Mouse (Mus musculus) small intestine, adult 2 months (tissue): Measurements from ENCODE around the gene Eif6. TPM values are rescaled to one million over a fixed set of nuclear protein-coding genes. Genes with fewer than 3 reads are reported as not detected.
"Not testable (repeated sequence)": the region's sequence is repeated elsewhere in the genome, so short reads cannot be mapped to it uniquely, and the experiment has no call there.

Experiments
- H3K27ac ChIP-seq: fragments of 200-500 bp; 2 replicates; pipeline ENCODE4 v1.5.1; 2012; ENCODE audit warnings: low read depth, low read length, control low read depth, inconsistent platforms; ENCODE audit not compliant: insufficient read depth
- H3K27me3 ChIP-seq: fragments of 200-500 bp; 2 replicates; pipeline ENCODE4 v1.6.1; 2012; ENCODE audit warnings: mild to moderate bottlenecking, moderate library complexity, low read length, inconsistent platforms; ENCODE audit not compliant: control insufficient read depth, insufficient read depth
- H3K36me3 ChIP-seq: fragments of 200-500 bp; 2 replicates; pipeline ENCODE4 v1.6.1; 2012; ENCODE audit warnings: mild to moderate bottlenecking, low read length, control low read depth, inconsistent platforms; ENCODE audit not compliant: control insufficient read depth, insufficient read depth
- H3K4me1 ChIP-seq: fragments of 200-500 bp; 2 replicates; pipeline ENCODE4 v1.6.1; 2012; ENCODE audit warnings: low read length, inconsistent platforms, mixed read lengths; ENCODE audit not compliant: control insufficient read depth, insufficient read depth, insufficient read length
- H3K4me3 ChIP-seq: fragments of 200-500 bp; 2 replicates; pipeline ENCODE4 v1.5.1; 2012; ENCODE audit warnings: low read depth, mild to moderate bottlenecking, control low read depth, inconsistent platforms, low read length, moderate library complexity
- CTCF ChIP-seq: fragments of 200-500 bp; IDR thresholded peaks from 2 replicates; pipeline ENCODE4 v1.5.1; 2012; ENCODE audit warnings: low read depth, mild to moderate bottlenecking, control low read depth, inconsistent platforms, low read length, moderate library complexity, mixed read lengths; ENCODE audit not compliant: insufficient replicate concordance, insufficient read length; ENCODE audit errors: extremely low read depth
- POLR2A ChIP-seq: fragments of 200-500 bp; IDR thresholded peaks from 2 replicates; pipeline ENCODE4 v1.6.1; 2012; ENCODE audit warnings: low read depth, mild to moderate bottlenecking, control low read depth, inconsistent platforms, low read length, moderate library complexity
- WGBS: fragments of 180-500 bp; shearing (Covaris S2); methylation state at CpG from one replicate; pipeline ENCODE4 v1.1.7; 2018; 5-methylcytosine and 5-hydroxymethylcytosine counted together
- polyA plus RNA-seq: library from polyadenylated mRNA; depleted of rRNA; stranded (reverse); fragments of >200 nt; gene quantifications from 2 replicates; pipeline ENCODE4 v1.2.3, GENCODE M21; 2012

Eif6 gene
- polyA plus RNA-seq, 1 experiment = 467 TPM

GRCm38 (mm10) chr2:155838961-155839360 is 12.2 kb upstream of the Eif6 start:
- no peaks in the 10 kb centered on the region for H3K36me3 ChIP-seq
- 85% methylated on average over 4 of the region's 4 CpGs for WGBS
- H3K27me3 ChIP-seq = no peaks in the 10 kb centered on the region
- peaks cover 16% of the 10 kb centered on the region for H3K4me1 ChIP-seq
- H3K27ac ChIP-seq = no peak overlapping the region
- H3K4me3 ChIP-seq = no peak overlapping the region
- no peak for TF ChIP-seq POLR2A
- no peak for TF ChIP-seq CTCF

- no peak for TF ChIP-seq POLR2A
- no peak for TF ChIP-seq CTCF
- WGBS = 19% methylated on average over 3 of the region's 3 CpGs
Measured at GRCm38 (mm10) chr2:155837961-155838360, 11.2 kb upstream of the Eif6 start.

GRCm38 (mm10) chr2:155834732-155835131 is 8.0 kb upstream of the Eif6 start, which contains the start of gene Fam83c:
TSS of gene Fam83c (minus strand) at chr2:155834854.
- H3K27ac ChIP-seq = no peak within 1 kb of the TSS
- peak within 1 kb of the TSS; percentile 7; the same call in 1 of the 2 replicates for H3K4me3 ChIP-seq
- TF ChIP-seq CTCF = no peak
- no peaks in the 10 kb centered on the region for H3K27me3 ChIP-seq
- WGBS = 29% methylated on average over 9 of the region's 9 CpGs
- H3K4me1 ChIP-seq = peaks cover 23% of the 10 kb centered on the region
- H3K36me3 ChIP-seq = no peaks in the 10 kb centered on the region

More at GRCm38 (mm10) chr2:155837961-155838360, 11.2 kb upstream of the Eif6 start:
- Histone ChIP-seq H3K4me3 (no peak overlapping the region), H3K27ac (no peak overlapping the region), H3K36me3 (no peaks in the 10 kb centered on the region), H3K27me3 (no peaks in the 10 kb centered on the region), H3K4me1 (peaks cover 20% of the 10 kb centered on the region)

- H3K4me1 ChIP-seq = peaks cover 23% of the 10 kb centered on the region
- H3K27ac ChIP-seq, H3K27me3 ChIP-seq, H3K36me3 ChIP-seq, H3K4me3 ChIP-seq: not testable (repeated sequence)
- WGBS = 79% methylated on average over 1 of the region's 1 CpGs
Measured at GRCm38 (mm10) chr2:155832087-155832486, 5.4 kb upstream of the Eif6 start.

GRCm38 (mm10) chr2:155831302-155831701 is 4.6 kb upstream of the Eif6 start:
- H3K36me3 ChIP-seq = no peaks in the 10 kb centered on the region
- no peak for TF ChIP-seq POLR2A
- peak; percentile 12; the same call in 1 of the 2 replicates for TF ChIP-seq CTCF
- WGBS = 45% methylated on average over 9 of the region's 9 CpGs

GRCm38 (mm10) chr2:155830841-155831240 is 4.1 kb upstream of the Eif6 start:
- Histone ChIP-seq H3K4me3 (no peak overlapping the region), H3K27ac (no peak overlapping the region), H3K27me3 (no peaks in the 10 kb centered on the region), H3K4me1 (peaks cover 23% of the 10 kb centered on the region), H3K36me3 (no peaks in the 10 kb centered on the region)
- 89% methylated on average over 8 of the region's 8 CpGs for WGBS
- TF ChIP-seq CTCF (no peak), POLR2A (no peak)

More at GRCm38 (mm10) chr2:155831302-155831701, 4.6 kb upstream of the Eif6 start:
- H3K27me3 ChIP-seq = no peaks in the 10 kb centered on the region
- no peak overlapping the region for H3K27ac ChIP-seq
- H3K4me1 ChIP-seq = peaks cover 23% of the 10 kb centered on the region
- H3K4me3 ChIP-seq = no peak overlapping the region

GRCm38 (mm10) chr2:155825904-155826629 is 658 bp downstream of the Eif6 start:
- TF ChIP-seq CTCF = no peak
- peak; percentile 29; the same call in 1 of the 2 replicates for TF ChIP-seq POLR2A
- WGBS = under 1% methylated on average over 52 of the region's 52 CpGs
- Histone ChIP-seq H3K36me3 (peaks cover 33% of the 10 kb centered on the region), H3K27me3 (no peaks in the 10 kb centered on the region), H3K27ac (peak overlapping the region; percentile 97), H3K4me3 (peak overlapping the region; percentile 83), H3K4me1 (peaks cover 7% of the 10 kb centered on the region; the same call in 1 of the 2 replicates)
